ENCODE assay signal across 12 mouse cellular contexts in genomic region chr2:93447500-93448249, GRCm38 (mm10). TPM values are rescaled to one million over a fixed set of nuclear protein-coding genes. Genes with fewer than 3 reads are reported as not detected.
DNase-seq lines count a peak whose midpoint lies in the region; ATAC-seq lines count a peak whose summit lies in the region.
"Had no signal": no experiment of that assay in that cellular context is flagged by ENCODE, and none has a peak within 500 bp of the region (broad histone marks: within the 10 kb centered on the region; RNA-seq: fewer than 3 reads in every experiment).

No protein-coding gene starts in this region.

- ATAC-seq in forebrain, embryonic 14.5 days = no peak
- peak; percentile 93 for ATAC-seq in liver, embryonic 13.5 days (ENCODE audit: low read depth)
- ATAC-seq: forebrain, embryonic 16.5 days had no signal

- H3K36me3 ChIP-seq in forebrain, embryonic 10.5 days (replicated peaks) = no peaks in the 10 kb centered on the region
- no peaks in the 10 kb centered on the region for H3K36me3 ChIP-seq in forebrain, embryonic 14.5 days (ENCODE audit: control insufficient read depth, insufficient read depth, low read length)
- H3K36me3 ChIP-seq in liver, embryonic 13.5 days = peaks cover 45% of the 10 kb centered on the region
- H3K36me3 ChIP-seq: heart, embryonic 12.5 days; limb, embryonic 13.5 days had no signal

- no peak overlapping the region for H3K9ac ChIP-seq in forebrain, embryonic 14.5 days (ENCODE audit: low read length)
- peak overlapping the region; percentile 70 for H3K9ac ChIP-seq in liver, embryonic 13.5 days
- H3K9ac ChIP-seq: heart, embryonic 12.5 days; limb, embryonic 13.5 days had no signal

- H3K9me3 ChIP-seq in forebrain, embryonic 10.5 days = no peaks in the 10 kb centered on the region
- no peaks in the 10 kb centered on the region for H3K9me3 ChIP-seq in forebrain, embryonic 14.5 days (replicated peaks; ENCODE audit: control insufficient read depth, low read length)
- H3K9me3 ChIP-seq in liver, embryonic 13.5 days (replicated peaks) = no peaks in the 10 kb centered on the region
- H3K9me3 ChIP-seq: heart, embryonic 12.5 days; limb, embryonic 13.5 days had no signal

- H3K27me3 ChIP-seq in forebrain, embryonic 10.5 days (ENCODE audit: poor library complexity, severe bottlenecking) = peaks cover 21% of the 10 kb centered on the region; the same call in 1 of the 2 replicates
- no peaks in the 10 kb centered on the region for H3K27me3 ChIP-seq in forebrain, embryonic 14.5 days (replicated peaks; ENCODE audit: control insufficient read depth, insufficient read depth, low read length)
- no peaks in the 10 kb centered on the region for H3K27me3 ChIP-seq in liver, embryonic 13.5 days
- H3K27me3 ChIP-seq: heart, embryonic 12.5 days; limb, embryonic 13.5 days had no signal

- DNase-seq in forebrain, embryonic 10.5 days (ENCODE audit: extremely low spot score, low spot score) = no peak
- DNase-seq in forebrain, embryonic 14.5 days (ENCODE audit: low spot score) = no peak
- DNase-seq in spleen, adult 12 weeks (ENCODE audit: low spot score) = peak; percentile 63
- DNase-seq in spleen, adult 18-20 months = no peak
- DNase-seq in liver, embryonic 13.5 days = peak; percentile 86
- no peak for DNase-seq in testis, postnatal 14 days (ENCODE audit: low spot score)
- no peak for DNase-seq in MN1 (ENCODE audit: low spot score)
- no peak for DNase-seq in heart, adult 9 months (ENCODE audit: low spot score in 2 of 2)
- DNase-seq: cerebellum, adult 8-10 months had no signal

- no peak overlapping the region for H3K4me3 ChIP-seq in forebrain, embryonic 10.5 days
- H3K4me3 ChIP-seq in forebrain, embryonic 14.5 days (ENCODE audit: low read depth, low read length) = no peak overlapping the region
- H3K4me3 ChIP-seq in liver, embryonic 13.5 days (replicated peaks) = peak overlapping the region; percentile 15
- H3K4me3 ChIP-seq: heart, embryonic 12.5 days; limb, embryonic 13.5 days had no signal

- peaks cover 51% of the 10 kb centered on the region for H3K4me1 ChIP-seq in forebrain, embryonic 10.5 days
- no peaks in the 10 kb centered on the region for H3K4me1 ChIP-seq in forebrain, embryonic 14.5 days (ENCODE audit: control insufficient read depth, insufficient read depth, low read length)
- H3K4me1 ChIP-seq in liver, embryonic 13.5 days (replicated peaks) = peaks cover 99% of the 10 kb centered on the region

- H3K27ac ChIP-seq in forebrain, embryonic 10.5 days = peak overlapping the region; percentile 73
- H3K27ac ChIP-seq in forebrain, embryonic 14.5 days (ENCODE audit: low read depth, low read length) = no peak overlapping the region
- peak overlapping the region; percentile 98 for H3K27ac ChIP-seq in liver, embryonic 13.5 days
- H3K27ac ChIP-seq: limb, embryonic 13.5 days had no signal

- 78% methylated on average over 6 of the region's 6 CpGs for WGBS in forebrain, embryonic 10.5 days
- 71% methylated on average over 6 of the region's 6 CpGs for WGBS in forebrain, embryonic 14.5 days
- 38% methylated on average over 6 of the region's 6 CpGs for WGBS in liver, embryonic 13.5 days (ENCODE audit: insufficient replicate concordance)

- no peak overlapping the region for H3K4me2 ChIP-seq in forebrain, embryonic 14.5 days (ENCODE audit: low read length)
- peak overlapping the region; percentile 56 for H3K4me2 ChIP-seq in liver, embryonic 13.5 days
- H3K4me2 ChIP-seq: heart, embryonic 12.5 days; limb, embryonic 13.5 days had no signal

RNA-seq across cellular contexts. Expression of gene Cd82, which starts 15.3 kb away (rescaled TPM):
- polyA plus RNA-seq in forebrain, embryonic 10.5 days (2016; fragmentation: Nextera tagmentation; extraction: Ambion mirVana) = 5.0 and 5.3 TPM in 2 replicates
- polyA plus RNA-seq in forebrain, embryonic 14.5 days (2014; fragmentation: Nextera tagmentation; extraction: Ambion mirVana) = 16.8 and 18.6 TPM in 2 replicates
- polyA plus RNA-seq in liver, embryonic 13.5 days (2015; fragmentation: Nextera tagmentation; extraction: Ambion mirVana) = 88.5 and 90.1 TPM in 2 replicates

Comparison
In these comparisons a context has a peak if more than half of its experiments do, and no peak if none do; other contexts are left out.
1. DNase-seq: peak in spleen, adult 12 weeks (single experiment) and liver, embryonic 13.5 days (single experiment); none in forebrain, embryonic 10.5 days (single experiment), forebrain, embryonic 14.5 days (single experiment), spleen, adult 18-20 months (0 of 2), testis, postnatal 14 days (single experiment), MN1 (single experiment) and heart, adult 9 months (0 of 2).